Mouse (Mus musculus) liver (tissue): ENCODE data around the gene Hist1h4f.

ENCODE experiments used
- DNase-seq: peaks from one replicate; pipeline ENCODE4 v3.0.0-alpha.2; 2020; ENCODE audit warnings: mixed read lengths

Hist1h4f gene

GRCm38 (mm10) chr13:23532262-23533075 lies 19.0 kb downstream of the Hist1h4f start:
- peak; percentile 53 for DNase-seq

DNA sequence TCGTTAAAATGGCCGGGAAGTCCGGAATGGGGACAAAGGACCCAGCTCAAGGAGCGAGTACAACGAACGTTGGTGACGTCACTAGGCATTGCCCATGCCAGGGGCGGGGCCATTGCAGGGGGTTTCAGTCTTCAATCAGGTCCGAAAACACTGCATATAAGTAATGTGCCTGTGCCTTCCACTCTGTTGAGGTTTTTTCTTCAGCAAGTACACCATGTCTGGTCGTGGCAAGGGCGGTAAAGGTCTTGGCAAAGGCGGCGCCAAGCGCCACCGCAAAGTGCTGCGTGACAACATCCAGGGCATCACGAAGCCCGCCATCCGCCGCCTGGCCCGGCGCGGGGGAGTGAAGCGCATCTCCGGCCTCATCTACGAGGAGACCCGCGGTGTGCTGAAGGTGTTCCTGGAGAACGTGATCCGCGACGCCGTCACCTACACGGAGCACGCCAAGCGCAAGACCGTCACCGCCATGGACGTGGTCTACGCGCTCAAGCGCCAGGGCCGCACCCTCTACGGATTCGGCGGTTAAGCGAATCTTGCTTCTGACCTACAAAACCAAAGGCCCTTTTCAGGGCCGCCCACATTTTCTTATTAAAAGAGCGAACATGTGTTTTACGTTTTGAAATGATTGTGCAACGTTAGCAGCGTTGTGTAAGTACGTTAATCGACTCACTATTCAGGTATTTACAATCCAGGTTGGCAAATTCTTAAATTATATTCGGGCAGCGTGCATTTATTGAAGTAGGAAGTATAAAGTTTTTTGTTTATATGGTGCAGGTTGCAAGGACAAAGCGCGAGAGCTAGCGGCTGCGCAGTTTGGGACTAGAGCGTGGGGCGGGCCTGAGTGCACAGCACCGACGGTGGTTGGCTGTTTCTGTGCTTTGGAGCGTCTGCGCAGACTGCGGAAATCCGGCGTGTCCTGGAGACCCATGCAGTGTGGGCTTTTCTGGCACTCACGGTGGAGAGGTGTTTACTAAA lies 20.3 kb downstream of the Hist1h4f start, which contains the start of gene Hist1h4h:
Gene Hist1h4h (plus strand): TSS at position 150 of the 975 bp plus-strand sequence.
- DNase-seq: peak; percentile 96

- DNase-seq: peak; percentile 75
Measured at GRCm38 (mm10) chr13:23530181-23530900, 21.1 kb downstream of the Hist1h4f start.

DNA sequence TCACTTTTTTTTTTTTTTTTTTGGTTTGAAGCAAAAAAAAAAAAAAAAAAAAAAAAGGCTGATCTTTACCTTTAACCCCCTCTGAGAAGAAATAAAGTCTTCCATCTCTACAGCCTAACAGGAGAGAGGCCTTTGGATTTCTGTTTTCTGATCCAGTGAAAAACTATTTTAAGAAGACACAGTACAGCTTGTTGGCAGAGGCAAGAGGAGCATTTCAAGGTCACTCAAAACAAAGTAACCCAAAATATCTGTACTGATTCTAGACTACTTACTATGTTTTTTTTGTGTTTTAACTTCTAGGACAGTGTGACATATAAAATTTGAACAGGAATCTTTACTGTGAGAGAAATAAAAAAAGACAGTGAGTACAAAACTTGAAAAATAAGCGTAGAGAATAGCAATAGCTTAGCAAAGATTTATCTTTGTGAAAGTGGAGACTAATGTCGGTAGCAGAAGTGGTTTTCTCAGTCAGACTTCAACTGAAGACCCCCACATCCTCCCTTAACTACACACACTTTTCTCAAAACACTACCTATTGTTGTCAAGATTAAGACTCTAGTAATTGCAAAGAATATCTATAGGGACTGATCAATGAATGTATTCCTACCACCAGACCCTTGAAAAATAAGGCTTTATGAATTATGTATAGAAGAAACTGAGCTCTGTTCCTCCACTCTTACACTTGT lies 21.8 kb downstream of the Hist1h4f start:
- no peak for DNase-seq

DNA sequence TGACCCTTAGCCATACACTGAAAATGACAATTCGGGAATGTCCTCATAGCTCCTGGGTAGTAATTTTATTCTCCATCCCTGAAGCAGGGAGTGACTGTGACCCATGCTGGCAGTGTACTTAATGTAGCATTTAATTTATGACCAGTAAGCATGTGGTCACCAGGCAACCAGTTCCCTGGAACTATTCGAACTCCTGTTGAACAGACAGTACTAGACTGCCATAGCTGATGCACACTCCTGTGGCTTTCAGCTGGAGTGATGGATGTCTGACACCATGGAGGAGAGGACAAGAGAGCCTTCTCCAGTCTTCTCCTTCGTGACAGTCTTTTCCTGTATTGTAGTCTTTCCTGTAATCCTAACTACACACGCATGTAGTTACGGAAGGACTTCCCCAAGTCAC lies 22.4 kb downstream of the Hist1h4f start:
- DNase-seq: no peak

GRCm38 (mm10) chr13:23526312-23526711 lies 25.1 kb downstream of the Hist1h4f start:
- peak; percentile 90 for DNase-seq

DNA sequence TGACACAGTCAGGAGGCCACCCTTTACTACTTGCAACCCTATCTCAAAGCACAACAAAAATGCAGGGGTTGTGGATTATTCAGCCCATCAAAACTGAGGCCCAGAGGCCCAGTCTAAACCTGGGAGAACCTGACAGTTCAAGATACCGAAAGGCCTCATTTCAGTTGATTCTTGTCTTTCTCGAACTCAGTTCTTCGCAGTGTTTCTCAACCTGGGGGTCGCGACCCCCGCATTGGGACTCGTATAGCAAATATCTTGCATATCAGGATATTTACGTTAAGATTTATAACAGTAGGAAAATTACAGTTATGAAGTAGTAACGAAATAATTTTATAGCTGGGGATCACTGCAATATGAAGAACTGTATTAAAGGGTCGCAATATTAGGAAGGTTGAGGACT lies 25.5 kb downstream of the Hist1h4f start:
- DNase-seq: no peak

- peak; percentile 90 for DNase-seq
Measured at GRCm38 (mm10) chr13:23524654-23525053, 26.8 kb downstream of the Hist1h4f start.

- DNase-seq: no peak
Measured at GRCm38 (mm10) chr13:23523976-23524375, 27.5 kb downstream of the Hist1h4f start.

GRCm38 (mm10) chr13:23521703-23522102 lies 29.7 kb downstream of the Hist1h4f start:
- DNase-seq: peak; percentile 87

DNA sequence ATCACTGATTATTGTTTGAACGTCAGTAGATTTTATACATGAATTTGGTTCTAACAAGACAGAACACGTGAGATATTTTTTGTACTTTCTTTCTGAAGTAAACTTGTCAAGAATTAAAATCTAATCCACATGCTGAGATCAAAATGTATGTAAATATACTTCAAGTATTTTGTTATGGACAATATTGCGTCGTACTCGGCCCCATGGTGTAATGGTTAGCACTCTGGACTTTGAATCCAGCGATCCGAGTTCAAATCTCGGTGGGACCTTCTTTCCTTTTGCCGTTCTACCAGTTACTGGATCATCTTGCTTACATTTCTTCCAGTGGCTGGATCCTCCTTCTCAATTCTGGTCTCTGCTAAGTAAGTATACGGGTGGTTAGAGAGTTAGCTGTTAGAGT lies 32.0 kb downstream of the Hist1h4f start:
- DNase-seq: peak; percentile 85

DNA sequence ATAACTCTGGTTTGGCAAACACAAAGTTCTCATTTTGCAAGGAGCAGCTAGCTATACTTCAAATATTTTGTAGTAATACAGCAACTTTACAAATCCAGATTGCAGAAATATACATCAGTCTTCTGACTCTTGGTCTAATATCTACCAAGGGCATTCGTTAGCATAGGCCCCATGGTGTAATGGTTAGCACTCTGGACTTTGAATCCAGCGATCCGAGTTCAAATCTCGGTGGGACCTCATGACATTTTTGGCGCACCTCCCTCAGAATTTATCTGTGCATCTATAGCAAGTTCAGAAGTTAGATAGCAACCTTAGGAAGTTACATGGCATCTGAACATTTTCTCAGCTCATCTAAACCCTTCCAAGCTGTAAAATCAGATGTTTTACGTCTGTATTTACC lies 32.6 kb downstream of the Hist1h4f start:
- DNase-seq: peak; percentile 87

DNA sequence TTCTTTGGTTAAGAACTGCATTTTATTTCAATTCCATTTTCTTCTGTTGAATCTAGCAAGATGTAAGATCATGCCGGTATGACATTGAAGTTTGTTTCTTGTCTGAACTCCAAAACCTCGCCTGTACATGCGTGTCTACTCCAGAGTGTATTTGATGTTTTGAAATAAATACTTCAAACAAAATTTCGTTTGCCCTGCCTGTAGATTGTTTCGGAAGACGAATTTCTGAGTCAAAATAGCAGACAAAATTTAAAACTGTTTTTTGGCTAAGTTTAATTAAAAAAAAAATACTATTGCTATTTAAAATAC lies 33.2 kb downstream of the Hist1h4f start:
- DNase-seq: no peak

DNA sequence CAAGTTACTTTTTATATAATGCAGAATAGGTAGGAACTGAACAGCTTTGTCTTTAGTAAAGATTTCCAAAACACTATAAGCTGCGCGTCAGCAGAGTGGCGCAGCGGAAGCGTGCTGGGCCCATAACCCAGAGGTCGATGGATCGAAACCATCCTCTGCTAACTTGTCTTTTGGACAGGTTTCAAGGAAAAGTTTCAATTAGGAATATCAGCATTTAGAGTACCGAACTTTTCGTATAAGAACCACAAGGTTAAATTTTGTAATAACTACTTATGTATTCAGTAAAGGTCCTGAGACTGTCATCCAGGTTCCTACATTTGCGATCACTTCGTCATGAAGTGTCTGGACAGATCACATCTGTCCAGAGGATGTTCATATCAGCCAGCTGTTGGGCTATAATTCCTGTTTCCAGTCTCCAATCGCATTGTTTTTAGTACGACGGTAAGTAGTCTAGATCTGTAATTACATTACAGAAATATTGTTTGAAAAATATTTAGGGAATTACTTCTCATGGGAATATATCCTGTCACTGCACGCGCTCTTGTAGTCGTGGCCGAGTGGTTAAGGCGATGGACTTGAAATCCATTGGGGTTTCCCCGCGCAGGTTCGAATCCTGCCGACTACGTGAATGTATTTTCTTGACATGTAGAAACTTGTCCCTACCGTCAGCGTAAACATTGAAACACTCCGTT lies 33.7 kb downstream of the Hist1h4f start:
- peak; percentile 93 for DNase-seq

- peak; percentile 84 for DNase-seq
Measured at GRCm38 (mm10) chr13:23516822-23517602, 34.4 kb downstream of the Hist1h4f start.

- DNase-seq: no peak
Measured at GRCm38 (mm10) chr13:23515826-23516620, 35.4 kb downstream of the Hist1h4f start.

DNA sequence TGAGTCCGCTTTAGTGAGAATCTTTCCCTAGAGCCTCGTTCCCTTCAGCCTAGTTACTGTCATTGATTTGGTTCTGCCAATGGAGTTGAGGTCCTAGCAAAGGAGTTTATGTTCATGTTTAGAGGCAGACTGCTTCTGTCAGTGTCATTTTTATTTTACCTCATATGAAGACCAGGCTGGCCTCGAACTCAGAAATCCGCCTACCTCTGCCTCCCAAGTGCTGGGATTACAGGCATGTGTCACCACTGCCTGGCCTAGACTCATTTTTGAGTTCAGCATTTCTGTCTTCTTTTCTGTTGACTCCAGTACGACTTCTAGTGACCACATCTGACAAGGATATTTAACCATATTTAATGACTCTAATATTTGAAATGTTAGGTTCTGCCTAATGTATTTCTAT lies 36.2 kb downstream of the Hist1h4f start:
- DNase-seq: no peak

DNA sequence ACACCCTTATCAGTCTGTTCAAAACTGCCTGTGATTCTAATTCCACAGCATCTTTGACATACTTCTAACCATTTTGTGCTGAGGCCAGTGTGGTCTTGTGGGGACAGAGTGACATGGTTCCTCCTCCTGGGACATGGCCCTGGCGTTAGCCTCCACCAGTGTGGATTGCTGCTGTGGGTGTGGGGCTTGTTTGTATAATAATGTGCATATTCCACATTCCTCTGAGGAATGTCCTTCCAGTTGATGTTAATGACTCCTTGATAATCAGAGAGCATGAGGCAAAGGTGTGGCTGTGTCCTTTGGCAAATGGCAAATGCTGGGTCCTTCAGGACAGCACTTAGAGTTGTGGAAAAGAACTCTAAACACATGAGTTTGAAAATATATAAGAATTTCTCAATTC lies 37.9 kb downstream of the Hist1h4f start:
- DNase-seq: no peak

DNA sequence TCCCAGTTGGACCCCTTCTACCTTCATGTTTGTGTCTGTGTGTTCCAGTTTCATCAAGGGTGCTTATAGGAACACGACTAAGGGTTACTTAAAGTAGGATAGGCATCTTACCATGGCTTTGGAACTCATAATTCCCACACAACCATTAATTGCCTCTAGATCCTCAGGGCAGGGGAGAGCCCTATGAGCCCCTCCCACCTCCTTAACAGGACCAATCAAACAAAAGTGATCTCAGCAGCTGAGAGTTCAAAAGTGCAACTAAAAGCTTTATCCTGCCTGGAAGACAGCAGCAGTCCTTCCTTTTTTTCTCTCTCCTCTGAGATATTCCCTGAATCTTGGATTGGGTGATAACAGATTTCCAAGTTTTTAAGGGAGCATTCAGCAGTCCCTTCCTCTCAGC lies 41.3 kb downstream of the Hist1h4f start:
- no peak for DNase-seq
